Mouse (Mus musculus) adrenal gland, adult 8-10 months (tissue): ENCODE measurements around the gene Naga. TPM values are rescaled to one million over a fixed set of nuclear protein-coding genes. Genes with fewer than 3 reads are reported as not detected.
"Not testable (repeated sequence)": the region's sequence is repeated elsewhere in the genome, so short reads cannot be mapped to it uniquely, and the experiment has no call there.

Experiments
- DNase-seq: peaks from one replicate; pipeline ENCODE4 v3.0.0; 2022
- total RNA-seq, 4 experiments: library from RNA; stranded (reverse); gene quantifications; 2 replicates each; pipeline ENCODE4 v1.2.4; 2022

Naga gene
- total RNA-seq, result 10 to 100 TPM; 68.6 to 89.3 (median 77.9) TPM

DNA sequence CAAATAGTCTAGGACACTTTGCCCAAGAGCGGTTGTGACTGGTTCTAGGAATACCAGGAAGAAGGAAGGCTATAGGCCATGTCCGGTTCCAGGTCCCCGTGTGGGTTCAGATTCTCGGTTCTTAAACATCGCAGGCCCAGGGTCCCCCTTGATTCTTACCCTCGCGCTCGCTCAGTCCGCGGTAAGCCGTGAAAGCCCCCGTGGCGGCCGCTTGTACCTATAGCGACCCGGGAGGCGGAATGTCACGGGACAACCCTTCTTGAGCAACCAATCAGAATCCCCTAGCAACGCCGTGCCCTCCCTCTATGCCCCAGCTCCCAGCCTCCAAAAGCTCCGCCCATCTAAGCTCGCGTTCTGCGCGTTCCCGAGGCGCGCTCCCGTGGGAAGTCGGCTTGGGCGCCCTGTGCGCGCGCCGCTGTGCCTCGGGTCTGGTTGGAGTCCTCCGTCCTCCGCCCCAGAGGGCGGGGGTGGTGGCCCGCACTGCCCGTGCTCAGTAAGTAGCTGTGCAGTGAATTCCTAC, at the start of gene Naga, which contains the start of the genes Pheta2 and Smdt1:
Naga (minus strand) TSS at position 333 of the 520 bp plus-strand sequence.
Pheta2 (plus strand) TSS at position 350 of the 520 bp plus-strand sequence.
Smdt1 (plus strand) TSS at position 367 of the 520 bp plus-strand sequence.
- DNase-seq, result peak; percentile 94

DNA sequence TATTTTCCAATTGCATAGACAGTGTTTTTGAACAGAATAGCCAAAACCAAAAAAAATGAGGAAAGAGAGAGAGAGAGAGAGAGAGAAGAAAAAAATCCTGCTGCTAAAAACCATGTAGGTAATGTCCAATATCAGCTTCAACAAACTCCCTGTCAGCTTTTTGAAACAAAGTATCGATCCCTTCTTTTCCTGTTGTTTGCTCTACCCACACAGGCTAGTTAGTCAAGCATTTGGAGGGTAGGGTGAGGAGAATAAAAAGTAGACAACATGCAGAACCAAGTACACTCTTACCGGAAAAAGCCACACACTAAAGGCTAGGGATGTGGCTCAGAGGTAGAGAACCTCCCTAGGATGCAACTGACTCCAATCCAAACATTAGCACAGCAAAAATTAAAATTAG, 47.0 kb upstream of the Naga start:
- DNase-seq, result no peak

DNA sequence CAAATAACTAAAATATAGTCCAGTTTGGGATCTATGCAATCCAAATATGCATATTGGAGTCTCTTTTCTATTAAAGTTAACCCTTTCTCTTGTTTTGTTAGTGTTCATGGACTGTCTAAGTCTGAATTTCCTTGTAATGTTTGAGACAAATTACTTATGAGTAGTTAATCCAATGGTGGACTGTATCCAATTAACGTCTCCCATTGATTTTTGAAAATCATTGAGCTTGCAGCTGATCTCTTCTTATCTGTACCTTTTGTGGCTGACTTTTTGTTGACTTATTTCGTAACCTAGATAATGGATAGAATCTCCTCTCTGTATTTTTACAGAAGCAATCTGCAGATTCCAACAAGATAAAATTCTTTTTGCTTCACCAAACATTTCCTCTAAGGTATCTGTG, 43.7 kb upstream of the Naga start:
- DNase-seq, result no peak

DNA sequence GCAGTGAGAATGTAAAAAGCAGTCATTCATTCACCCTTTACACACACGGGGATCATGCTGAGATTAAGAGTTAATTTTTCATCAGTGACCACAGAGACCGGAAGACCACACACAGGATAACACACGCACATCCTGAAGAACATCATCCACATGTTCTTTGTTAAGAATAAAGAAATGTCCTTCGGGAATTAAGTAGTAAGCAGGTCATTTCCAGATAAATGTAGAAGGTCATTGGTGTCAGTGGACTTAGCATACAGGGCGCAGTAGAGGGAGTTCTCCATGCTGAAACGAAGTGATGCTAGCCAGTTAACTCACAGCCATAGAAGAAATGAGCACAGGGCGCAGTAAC, 42.0 kb upstream of the Naga start:
- DNase-seq, result no peak

DNA sequence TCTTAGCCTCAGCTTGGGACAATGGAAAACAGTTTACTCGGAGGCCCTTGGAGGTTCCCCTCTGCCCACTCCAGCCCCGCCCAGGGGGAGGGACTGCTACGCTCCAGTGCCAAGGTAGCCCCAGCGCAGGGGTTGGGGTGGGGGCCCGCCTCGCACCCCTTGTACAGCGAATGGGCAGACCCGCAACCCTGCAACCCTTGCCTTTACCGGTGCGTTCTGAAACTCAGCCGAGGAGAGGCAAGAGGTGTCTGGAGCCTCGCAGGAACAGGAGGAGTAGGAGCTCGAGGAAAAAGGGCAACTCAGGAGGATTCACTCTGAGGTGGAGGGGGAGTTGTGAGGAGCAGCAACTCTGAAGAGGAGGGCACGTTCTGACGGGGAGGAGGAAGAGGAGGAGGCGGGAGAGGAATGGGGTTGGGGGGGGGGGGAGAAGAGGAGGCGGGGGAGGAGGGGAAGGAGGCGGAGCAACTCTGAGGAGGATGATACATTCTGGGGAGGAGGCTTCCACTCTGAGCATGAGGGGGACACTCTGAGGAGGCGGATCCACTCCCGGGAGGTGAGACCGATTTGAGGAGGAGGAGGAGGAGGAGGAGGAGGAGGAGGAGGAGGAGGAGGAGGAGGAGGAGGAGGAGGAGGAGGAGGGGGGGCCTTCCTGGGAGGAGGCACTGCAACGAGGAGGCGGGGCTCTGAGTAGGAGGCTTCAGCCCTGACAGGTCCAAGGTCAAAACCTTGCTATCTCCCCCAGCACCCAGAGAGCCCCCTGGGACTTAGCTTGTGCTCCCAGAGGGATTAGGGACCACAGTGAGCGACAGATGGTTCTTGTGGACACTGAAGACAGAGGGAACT, 41.4 kb upstream of the Naga start, which contains the start of gene Cyp2d22:
Cyp2d22 (minus strand) TSS at position 390 of the 843 bp plus-strand sequence.
- DNase-seq, result peak; percentile 66

DNA sequence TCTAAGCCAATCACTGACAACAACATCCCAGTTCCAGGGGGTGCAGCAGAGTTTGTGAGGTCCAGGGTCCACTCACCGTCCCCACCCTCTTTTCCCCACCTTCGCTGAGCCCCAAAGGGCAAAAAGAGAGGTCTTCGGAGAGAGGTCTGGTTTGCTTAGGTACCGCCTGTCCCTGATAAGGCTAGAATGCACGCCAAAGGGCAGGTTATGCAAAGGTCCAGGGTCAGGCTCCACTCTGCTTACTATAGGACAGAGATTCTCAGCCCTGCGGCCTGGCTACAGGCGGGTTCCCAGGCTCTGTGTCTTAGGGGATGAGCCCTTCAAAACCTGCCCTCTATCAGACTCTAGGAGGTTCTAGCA, 40.8 kb upstream of the Naga start:
- DNase-seq, result no peak

DNA sequence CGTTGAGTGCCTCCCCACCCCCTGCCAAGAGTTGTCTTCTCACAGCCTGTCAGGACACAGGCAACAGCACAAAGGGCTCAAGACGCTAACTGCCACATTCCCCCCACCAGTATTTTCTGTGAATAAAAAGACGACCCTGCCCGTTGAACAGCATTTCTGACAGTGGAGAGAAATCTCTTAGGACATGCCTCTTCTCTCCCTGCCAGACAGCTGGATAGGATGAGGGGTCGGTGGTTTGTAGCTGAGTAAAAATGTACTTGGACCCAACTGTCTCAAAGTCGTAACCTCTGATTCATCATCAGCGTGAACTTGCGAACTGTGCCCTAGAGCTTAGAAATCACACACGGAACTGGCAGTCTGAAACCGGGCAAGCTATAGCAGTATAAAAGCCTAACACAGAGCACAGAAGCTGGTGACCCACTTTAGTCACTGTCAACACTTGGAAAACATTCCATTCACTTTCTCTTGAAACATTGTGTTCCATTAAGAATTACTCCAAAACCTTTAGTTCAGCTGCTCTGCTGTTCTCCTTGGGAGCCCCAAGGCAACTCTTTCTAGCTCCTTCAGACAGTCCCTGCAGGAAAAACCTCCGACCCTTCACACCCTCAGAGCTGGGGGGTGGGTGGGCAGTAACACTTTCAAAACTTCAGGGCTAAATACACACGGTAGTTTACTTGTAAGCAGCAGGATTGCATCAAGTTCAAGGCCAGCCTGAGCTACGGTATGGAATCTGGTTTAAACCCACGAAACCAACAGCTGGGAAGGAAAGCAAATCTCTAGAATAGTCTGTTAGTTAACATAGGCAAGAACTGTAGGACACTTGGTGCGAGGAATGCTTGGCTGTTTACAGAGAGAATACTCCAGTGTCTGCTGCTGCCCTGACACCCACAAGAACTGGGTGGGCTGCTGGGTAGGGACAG, 39.8 kb upstream of the Naga start:
- no peak for DNase-seq

DNA sequence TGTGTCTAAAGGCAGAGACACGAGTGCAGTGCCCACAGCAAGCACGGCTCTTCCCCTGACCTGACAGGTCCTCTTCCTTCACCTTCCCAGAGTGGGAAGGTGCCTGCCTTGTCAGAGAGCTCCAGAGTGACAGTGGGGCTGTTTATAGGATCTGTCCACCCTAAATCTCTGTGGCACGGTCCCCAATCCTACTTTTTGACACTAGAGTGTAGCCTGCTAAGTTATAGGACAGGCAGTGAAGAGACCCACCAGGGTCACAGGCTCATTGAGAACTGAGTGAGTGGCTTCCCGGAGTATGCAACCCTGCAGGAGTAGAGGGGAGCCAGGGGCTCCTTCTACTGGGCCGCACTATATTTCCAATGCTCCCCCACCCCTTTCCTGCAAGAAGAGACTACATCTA, 39.0 kb upstream of the Naga start:
- DNase-seq, result no peak

DNA sequence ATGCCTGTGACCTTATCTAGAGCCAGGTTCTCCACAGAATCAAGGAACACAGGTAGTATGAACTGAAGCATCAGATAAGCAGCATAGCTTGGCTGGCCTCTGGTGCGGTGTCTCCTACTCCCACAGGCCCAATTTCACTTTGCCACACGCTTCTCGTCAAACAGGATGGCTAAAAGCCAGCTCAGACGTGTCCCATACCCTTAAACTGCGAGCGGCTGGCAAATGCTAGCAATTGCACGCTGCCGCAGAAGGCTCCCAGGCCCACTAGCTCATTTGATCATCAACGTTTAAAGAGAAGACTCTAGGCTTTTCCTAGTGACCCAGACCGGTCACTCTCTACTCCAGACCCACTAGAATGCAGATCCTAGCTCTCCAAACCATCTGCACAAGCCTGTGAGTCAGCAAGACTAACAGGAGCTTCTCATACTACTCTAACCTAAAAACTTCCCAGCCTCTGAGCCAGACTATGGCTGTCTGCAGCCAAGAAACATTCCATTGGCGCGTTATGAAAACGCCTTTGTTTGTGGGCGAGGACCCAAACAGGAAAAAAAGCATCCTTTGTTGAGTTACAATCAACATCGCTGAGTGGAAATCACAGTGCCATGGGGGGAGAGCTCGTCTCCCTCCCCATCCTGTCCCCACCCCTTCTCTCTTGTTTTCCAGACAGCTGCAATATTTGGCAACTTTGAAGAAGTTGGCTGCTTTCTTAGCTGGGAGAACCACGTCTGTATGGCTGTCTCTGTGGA, 37.8 kb upstream of the Naga start:
- peak; percentile 41 for DNase-seq

DNA sequence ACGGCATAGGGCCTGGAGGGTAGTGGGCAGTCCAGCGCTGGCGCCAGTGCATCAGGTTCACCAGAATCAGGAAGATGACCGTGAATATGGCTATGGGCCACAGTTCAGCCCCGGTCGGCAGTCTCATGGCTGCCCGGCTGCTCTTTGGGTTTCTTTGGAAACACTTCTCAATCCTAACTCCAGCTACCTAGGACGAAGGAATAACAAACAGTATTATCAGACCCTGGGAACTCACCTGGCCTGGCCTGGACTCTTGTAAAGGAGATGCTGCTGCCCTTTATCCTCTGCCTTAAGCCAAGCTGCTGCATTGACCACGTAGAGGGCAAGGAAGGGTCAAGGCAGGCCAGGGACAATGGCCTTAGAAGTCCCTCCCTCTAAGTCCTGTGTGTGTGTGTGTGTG, 37.1 kb upstream of the Naga start:
- no peak for DNase-seq

DNA sequence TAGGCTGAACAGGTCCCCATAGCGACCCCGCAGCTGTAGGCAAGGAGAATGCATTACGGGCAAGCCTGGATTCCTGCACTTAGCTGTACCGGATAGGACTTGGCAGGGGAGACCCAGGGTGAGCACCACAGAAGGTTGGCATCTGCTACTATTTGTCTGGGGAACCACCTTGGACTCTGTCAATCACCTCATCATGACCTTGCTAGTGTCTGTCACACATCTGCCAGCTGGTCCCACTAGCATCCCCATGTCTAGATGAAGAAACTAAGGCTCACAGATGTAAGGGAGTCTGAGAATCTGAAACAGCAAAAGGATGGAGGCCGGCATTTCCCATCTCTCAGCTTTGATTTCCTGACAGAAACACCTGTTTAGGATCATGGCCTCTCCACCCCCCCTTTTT, 35.7 kb upstream of the Naga start:
- DNase-seq, result no peak

DNA sequence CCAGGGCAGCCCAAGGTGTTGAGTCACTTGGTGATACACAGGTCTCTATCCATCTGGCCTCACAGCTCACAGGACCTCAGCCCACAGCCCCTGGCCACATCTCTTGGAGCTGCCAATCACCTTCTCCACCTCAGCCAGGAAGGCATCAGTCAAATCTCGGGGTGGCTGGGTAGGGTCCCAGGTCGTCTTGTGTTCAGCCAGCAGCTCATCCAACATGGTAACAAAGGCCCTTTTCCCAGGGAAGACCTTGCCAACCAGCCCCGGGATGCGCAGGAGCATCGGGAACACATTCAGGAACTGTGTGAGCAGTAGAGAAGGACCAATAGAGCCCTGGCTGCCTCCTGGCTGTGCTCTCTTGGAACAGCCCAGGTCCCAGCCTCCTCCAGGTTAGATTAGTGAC, 34.3 kb upstream of the Naga start:
- DNase-seq, result no peak

DNA sequence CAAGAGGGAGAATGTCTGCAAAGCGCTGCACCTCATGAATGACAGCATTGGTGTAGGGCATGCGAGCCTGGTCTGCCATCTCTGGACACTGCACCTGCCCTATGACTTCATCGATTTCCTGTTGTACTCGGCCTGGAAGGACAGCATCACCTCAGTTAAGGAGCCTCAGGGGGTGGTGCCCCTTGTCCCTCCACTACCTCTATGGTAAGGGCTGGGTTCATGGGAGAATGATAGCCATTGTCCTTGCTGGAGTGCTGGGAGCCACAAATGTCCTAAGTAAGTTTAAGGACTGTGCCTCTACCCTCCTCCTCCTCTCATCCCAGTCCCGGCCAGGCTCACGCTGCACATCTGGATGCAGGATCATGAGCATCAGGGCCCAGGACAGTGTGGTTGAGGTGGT, 33.7 kb upstream of the Naga start:
- DNase-seq, result no peak

DNA sequence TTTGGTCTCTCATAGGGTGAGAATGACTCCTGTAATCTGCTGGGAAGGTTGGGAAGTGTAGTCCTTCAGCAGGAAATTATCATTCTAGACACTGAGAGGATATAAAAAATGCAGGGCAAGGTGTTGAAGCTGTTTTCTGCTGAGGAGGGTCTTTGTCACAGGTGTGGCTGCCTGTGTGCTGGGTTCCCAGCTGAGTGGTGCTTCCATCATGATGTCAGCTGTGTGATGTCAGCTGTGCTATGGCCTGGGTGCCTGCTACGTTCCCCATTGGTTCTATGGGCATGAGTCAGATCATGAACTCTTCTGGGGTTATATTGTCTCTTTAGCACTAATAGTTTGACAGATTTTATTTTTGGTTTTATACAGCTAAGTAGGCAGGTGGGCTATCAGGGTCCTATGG, 30.1 kb upstream of the Naga start:
- DNase-seq, result no peak

DNA sequence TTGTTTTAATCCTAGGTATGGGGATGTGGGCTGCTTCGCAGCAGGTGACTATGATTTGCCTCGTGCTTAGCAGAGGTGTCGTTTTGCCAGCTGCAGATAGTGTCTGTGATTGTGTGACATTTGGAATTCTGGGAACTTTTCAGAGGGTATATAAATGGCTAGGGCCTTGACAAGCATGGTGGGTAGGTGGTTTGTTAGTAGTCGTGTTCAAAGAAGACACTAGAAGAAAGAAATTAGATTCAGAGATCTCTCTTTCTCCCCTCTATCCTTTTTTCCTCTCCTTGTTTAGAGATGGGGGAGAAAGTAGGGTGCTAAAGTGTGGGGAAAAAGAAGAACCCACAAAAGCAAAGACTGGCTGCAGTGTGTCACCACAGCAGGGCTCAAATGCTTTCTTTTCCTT, 29.4 kb upstream of the Naga start:
- no peak for DNase-seq

DNA sequence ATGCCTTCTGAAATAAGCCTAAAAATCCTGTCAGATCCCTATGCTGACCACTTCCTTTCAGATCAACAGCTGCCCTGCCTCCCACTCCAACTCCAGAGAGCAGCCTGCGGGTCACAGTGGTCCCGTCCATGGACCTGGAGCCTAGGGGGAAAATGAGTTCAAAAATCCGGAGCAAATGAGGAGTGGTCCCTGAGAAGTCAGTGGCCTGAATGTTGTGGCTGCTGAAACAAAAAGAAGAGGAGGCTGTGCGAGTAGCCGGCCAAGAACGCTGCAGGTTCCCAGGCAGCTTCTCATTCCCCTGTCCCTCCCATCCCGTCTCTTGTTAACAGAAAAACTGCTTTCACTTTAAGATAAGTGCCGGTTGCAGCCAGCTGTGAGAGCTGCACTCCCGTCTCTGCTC, 25.8 kb upstream of the Naga start:
- not testable (repeated sequence) for DNase-seq

DNA sequence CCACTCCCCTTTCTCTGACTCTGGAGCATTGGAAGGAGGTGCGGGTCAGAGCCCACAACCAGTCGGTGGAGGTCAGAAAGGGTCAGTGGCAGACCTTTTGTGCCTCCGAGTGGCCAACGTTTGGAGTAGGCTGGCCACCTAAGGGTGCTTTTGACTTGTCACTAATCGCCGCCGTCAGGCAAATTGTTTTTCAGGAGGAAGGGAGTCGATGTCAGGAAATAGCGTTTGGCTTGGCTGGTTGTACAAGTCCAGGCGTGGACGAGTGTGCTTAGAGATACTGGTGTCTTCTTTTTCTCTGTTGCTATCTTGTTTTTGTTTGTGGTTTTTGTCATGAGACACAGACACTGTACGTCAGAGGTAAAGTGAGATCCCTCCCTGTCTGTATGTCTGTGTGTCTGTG, 25.1 kb upstream of the Naga start:
- DNase-seq, result not testable (repeated sequence)

DNA sequence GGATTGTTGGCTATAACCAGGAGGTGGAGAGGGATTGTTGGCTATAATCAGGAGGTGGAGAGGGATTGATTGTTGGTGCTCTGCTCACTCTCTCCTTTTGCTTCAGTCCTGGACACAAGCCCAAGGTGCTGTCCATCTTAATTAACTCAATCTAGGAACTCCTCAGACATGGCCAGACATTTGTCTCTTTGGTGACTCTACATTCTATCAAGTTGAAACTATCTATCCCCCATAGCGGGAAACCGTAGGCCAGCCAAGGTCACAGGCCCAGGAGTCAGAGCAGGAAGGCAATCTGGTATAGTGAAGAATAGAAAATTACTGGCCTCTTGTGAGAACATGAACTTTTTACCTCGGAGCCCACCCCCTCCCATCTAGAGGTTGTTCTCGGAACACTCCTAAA, 23.5 kb upstream of the Naga start:
- DNase-seq, result no peak

DNA sequence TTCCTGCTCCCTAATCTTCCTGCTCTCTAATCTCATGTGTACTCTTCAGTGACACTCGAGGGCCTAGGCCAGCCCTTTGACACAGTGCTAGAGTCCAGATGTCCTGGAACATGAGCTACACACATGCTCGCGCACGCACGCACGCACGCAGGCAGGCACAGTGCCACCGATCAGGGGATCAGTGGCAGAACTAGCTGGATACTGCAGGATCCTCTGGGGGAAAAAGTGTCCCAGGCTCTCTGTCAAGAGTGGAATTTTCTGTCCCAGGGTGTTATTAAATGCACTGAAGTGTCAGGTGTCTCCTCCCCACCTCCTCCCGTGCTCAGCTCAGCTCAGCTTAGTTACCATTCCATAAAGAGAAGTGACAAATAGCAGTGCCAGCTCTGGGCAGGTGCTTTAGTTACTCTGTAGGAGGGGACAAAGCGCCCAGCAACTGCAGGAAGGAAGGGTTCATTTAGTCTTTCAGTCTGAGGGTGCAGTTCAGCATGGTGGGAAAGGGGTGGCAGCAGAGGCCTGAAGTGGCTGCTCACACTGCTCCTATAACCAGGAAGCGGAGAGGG, 22.8 kb upstream of the Naga start:
- no peak for DNase-seq

DNA sequence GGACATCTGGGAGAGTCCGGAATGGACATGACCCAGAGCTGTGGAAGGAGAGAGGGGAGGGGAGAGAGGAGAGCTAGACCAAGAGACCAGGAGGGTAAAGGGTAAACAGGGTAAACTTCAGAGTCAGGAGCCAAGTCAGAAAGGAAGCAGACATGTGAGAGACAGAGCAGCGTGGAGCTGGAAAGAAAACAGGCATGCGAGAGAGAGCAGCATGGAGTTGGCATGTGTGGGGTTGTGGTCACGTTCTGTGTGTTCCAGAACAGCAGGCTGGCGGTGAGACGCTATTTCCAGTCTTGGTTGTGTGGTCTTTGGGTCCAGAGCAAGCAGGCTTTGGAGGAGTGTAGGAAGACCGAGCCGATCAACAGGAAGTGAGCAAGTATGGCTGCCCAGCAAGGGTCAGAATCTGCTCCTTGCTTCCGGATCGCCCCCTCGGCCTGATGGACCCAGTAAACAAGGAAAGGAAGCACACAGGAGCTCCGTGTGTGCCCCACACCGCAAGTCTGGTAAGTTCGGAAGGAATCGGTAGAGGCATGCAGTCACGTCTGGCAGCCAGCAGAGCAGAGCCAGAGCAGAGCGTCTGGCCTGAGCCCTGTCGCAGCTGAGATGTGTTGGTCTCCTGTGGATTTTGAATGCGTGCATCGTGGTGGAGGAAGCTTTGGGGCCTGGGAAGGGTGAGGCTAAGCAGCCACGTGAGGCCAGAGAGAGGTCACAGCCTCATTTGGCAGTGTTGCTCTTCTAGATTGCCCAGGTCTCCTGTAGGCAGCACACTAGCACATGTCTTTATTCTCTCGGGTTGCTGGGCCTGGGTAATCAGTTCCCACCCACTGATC, 19.9 kb upstream of the Naga start:
- DNase-seq, result no peak
